Mouse (Mus musculus) forebrain, embryonic 10.5 days (tissue): ENCODE data around the gene Slc25a17. TPM values are rescaled to one million over a fixed set of nuclear protein-coding genes. Genes with fewer than 3 reads are reported as not detected.

ENCODE experiments used
- DNase-seq: peaks from one replicate; pipeline ENCODE4 v3.0.0-alpha.2; 2017; ENCODE audit warnings: low spot score; ENCODE audit errors: extremely low spot score
- H3K27ac ChIP-seq: fragments of 300-500 bp; sonication (generic); 2 replicates; pipeline ENCODE4 v1.5.1; 2016; ENCODE audit warnings: mild to moderate bottlenecking
- H3K27me3 ChIP-seq: fragments of 300-500 bp; sonication (generic); 2 replicates; pipeline ENCODE4 v1.6.1; 2016; ENCODE audit warnings: mild to moderate bottlenecking; ENCODE audit not compliant: poor library complexity, severe bottlenecking
- H3K36me3 ChIP-seq: fragments of 300-500 bp; sonication (generic); replicated peaks from 2 replicates; pipeline ENCODE4 v1.6.1; 2016; ENCODE audit warnings: mild to moderate bottlenecking, moderate library complexity
- H3K4me1 ChIP-seq: fragments of 300-500 bp; sonication (generic); 2 replicates; pipeline ENCODE4 v1.6.1; 2016
- H3K4me3 ChIP-seq: fragments of 300-500 bp; sonication (generic); 2 replicates; pipeline ENCODE4 v1.5.1; 2016; ENCODE audit warnings: mild to moderate bottlenecking, moderate library complexity
- H3K9me3 ChIP-seq: fragments of 300-500 bp; sonication (generic); 2 replicates; pipeline ENCODE4 v1.6.1; 2016; ENCODE audit warnings: mild to moderate bottlenecking, moderate library complexity
- WGBS: fragments of 180-500 bp; shearing (Covaris S2); methylation state at CpG from one replicate; pipeline ENCODE4 v1.1.7; 2016; 5-methylcytosine and 5-hydroxymethylcytosine counted together
- polyA plus RNA-seq: library from polyadenylated mRNA; unstranded; fragments of >200 nt; fragmentation: Nextera tagmentation; extraction: Ambion mirVana; gene quantifications from 2 replicates; pipeline ENCODE4 v1.2.1, GENCODE M21; 2016

Slc25a17 gene
- polyA plus RNA-seq, 1 experiment from 2014 or later: 83.3 TPM

GRCm38 (mm10) chr15:81347466-81347865 is 13.1 kb downstream of the Slc25a17 start:
- Histone ChIP-seq H3K9me3 (no peaks in the 10 kb centered on the region), H3K36me3 (peaks cover 23% of the 10 kb centered on the region), H3K27me3 (no peaks in the 10 kb centered on the region), H3K27ac (no peak overlapping the region), H3K4me3 (no peak overlapping the region), H3K4me1 (no peaks in the 10 kb centered on the region)
- no peak for DNase-seq
- 90% methylated on average over 2 of the region's 2 CpGs for WGBS

DNA sequence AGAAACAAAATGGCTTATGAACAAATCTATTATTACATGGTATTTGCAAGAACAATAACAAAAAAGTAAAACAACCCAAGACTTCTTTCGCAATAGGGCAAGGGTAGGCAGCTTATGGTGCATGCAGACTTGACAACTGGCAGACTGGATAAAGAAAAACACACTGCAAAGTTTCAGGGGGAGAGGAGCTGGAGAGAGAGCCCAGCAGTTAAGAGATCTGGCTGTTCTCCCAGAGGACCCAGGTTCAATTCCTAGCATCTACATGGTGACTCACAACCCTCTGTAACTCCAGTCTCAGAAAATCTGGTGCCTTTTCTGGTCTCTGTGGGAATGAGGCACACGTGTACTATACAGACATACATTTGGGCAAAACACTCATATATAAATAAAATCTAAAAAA is 19.2 kb downstream of the Slc25a17 start:
- Histone ChIP-seq H3K4me3 (no peak overlapping the region), H3K9me3 (no peaks in the 10 kb centered on the region), H3K27me3 (no peaks in the 10 kb centered on the region), H3K27ac (no peak overlapping the region), H3K4me1 (no peaks in the 10 kb centered on the region), H3K36me3 (peaks cover 63% of the 10 kb centered on the region)
- DNase-seq: no peak
- 94% methylated on average over 2 of the region's 2 CpGs for WGBS

- H3K36me3 ChIP-seq: peaks cover 79% of the 10 kb centered on the region
- no peaks in the 10 kb centered on the region for H3K9me3 ChIP-seq
- no peak overlapping the region for H3K27ac ChIP-seq
- H3K4me1 ChIP-seq: no peaks in the 10 kb centered on the region
- H3K27me3 ChIP-seq: no peaks in the 10 kb centered on the region
- no peak overlapping the region for H3K4me3 ChIP-seq
- 97% methylated on average over 3 of the region's 3 CpGs for WGBS
- no peak for DNase-seq
Observed at GRCm38 (mm10) chr15:81339158-81339557, 21.5 kb downstream of the Slc25a17 start.

DNA sequence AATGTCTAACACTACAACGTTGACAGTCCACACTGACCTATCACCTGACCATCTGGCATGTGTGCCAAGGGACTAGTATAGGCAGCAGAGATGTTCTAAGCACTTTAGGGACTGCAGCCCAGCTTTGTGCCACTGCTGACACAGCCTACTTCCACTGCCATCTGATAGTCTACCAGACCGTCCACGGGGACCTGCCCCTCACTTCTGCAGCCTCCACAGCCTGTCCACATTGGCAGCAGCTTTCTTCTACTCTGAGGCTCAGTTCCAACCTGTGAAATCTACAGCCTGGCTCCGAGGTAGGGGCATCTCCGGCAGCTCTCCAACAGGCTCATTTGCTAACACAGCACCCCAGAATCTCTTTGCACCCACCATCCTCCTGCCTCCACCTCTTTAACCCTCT is 24.1 kb downstream of the Slc25a17 start:
- WGBS: 98% methylated on average over 5 of the region's 5 CpGs
- H3K4me3 ChIP-seq: no peak overlapping the region
- H3K36me3 ChIP-seq: peaks cover 88% of the 10 kb centered on the region

DNA sequence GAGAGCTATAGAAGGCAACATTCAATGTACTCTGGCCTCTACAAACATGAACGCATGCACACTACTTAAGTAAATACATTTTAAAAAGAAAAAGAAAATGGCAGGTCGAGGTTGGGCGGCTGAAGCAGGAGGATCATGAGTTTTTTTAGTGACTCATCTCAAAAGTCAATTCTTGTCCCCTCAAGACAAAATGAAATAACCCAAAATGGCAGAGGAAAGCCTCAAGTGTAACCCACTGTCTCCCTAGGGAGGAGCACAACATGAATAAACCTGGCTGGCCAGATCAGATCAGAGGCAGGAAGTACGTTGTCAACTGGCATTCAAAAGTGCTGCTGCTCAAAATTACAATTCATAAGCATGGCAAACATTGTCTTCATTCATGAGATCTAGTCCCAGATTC is 28.1 kb downstream of the Slc25a17 start:
- DNase-seq: no peak
- H3K9me3 ChIP-seq: no peaks in the 10 kb centered on the region
- H3K27ac ChIP-seq: no peak overlapping the region
- H3K4me3 ChIP-seq: no peak overlapping the region
- H3K27me3 ChIP-seq: no peaks in the 10 kb centered on the region
- 93% methylated on average over 4 of the region's 4 CpGs for WGBS
- peaks cover 85% of the 10 kb centered on the region for H3K36me3 ChIP-seq
- H3K4me1 ChIP-seq: peaks cover 13% of the 10 kb centered on the region; the same call in 1 of the 2 replicates

More for the DNA sequence above, 24.1 kb downstream of the Slc25a17 start:
- Histone ChIP-seq H3K4me1 (no peaks in the 10 kb centered on the region), H3K27ac (no peak overlapping the region), H3K9me3 (no peaks in the 10 kb centered on the region), H3K27me3 (no peaks in the 10 kb centered on the region)
- DNase-seq: no peak

DNA sequence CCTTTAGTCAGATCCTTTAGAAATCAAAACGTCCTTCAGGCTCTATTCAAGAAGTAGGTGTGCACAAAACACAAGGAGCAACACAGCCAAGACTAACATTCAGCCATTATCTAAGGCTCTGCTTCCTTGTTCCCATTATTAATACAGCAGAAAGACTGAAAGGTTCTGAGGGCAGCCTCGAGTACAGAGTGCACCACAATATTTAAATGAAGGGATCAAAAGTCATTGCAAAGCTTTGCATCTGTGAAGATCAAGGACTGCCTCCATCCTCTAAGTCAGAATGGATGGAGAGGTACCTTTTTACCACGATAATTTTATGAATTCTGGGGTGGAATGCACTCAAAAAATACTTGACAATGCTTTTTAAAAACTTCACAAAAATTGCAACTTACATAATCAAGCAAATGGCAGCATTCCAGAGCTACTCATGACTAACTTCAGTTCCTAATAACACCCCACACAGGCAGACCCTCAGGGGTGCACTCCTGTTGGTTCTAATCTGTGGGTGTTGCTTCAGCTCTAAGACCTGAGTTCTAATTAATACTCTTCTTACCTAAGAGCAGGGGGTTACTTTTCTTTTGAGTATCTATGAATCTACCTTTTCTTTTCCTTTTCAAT is 29.7 kb downstream of the Slc25a17 start:
- H3K27ac ChIP-seq: no peak overlapping the region
- peaks cover 13% of the 10 kb centered on the region; the same call in 1 of the 2 replicates for H3K4me1 ChIP-seq
- 74% methylated on average over 3 of the region's 3 CpGs for WGBS
- H3K36me3 ChIP-seq: peaks cover 85% of the 10 kb centered on the region
- H3K9me3 ChIP-seq: no peaks in the 10 kb centered on the region
- no peaks in the 10 kb centered on the region for H3K27me3 ChIP-seq
- no peak for DNase-seq
- no peak overlapping the region for H3K4me3 ChIP-seq

DNA sequence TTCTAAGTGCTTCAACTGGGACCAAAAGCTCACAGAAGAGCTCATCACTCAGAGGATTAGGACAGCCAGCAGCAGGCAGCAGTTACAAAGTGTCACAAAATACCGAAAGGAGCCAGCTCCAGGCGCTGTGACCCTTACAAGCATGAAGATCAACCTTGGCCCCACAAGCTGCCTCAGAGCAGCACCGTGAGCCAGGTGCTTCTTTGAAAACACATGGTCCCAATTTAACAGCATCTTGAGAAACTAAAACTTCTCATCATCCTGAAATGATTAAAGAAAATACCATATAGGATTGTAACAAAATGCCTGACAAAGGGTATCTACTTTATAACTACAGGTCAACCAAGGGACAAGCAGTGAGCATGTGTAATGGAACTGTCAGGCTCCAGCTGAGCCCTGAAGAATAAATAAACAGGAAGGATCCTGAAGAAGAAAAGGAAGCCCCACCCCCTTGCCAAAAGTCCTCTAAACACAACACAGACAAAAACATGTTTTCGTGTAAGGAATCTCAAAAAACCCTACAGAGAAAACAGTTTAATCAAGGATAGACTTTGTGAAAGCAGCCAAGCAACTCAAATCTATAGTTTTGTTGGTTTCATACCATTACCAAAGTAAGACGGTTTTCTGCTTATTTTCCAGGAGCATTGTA is 30.8 kb downstream of the Slc25a17 start:
- H3K4me3 ChIP-seq: no peak overlapping the region
- no peak for DNase-seq
- H3K9me3 ChIP-seq: no peaks in the 10 kb centered on the region
- H3K27ac ChIP-seq: no peak overlapping the region
- WGBS: 72% methylated on average over 5 of the region's 5 CpGs
- H3K27me3 ChIP-seq: no peaks in the 10 kb centered on the region
- H3K36me3 ChIP-seq: peaks cover 85% of the 10 kb centered on the region
- peaks cover 13% of the 10 kb centered on the region; the same call in 1 of the 2 replicates for H3K4me1 ChIP-seq

GRCm38 (mm10) chr15:81327501-81327900 is 33.1 kb downstream of the Slc25a17 start:
- H3K36me3 ChIP-seq: peaks cover 79% of the 10 kb centered on the region
- H3K27me3 ChIP-seq: no peaks in the 10 kb centered on the region
- H3K4me1 ChIP-seq: peaks cover 13% of the 10 kb centered on the region; the same call in 1 of the 2 replicates
- WGBS: 91% methylated on average over 7 of the region's 7 CpGs
- no peak for DNase-seq
- no peak overlapping the region for H3K4me3 ChIP-seq
- H3K9me3 ChIP-seq: no peaks in the 10 kb centered on the region
- no peak overlapping the region for H3K27ac ChIP-seq

DNA sequence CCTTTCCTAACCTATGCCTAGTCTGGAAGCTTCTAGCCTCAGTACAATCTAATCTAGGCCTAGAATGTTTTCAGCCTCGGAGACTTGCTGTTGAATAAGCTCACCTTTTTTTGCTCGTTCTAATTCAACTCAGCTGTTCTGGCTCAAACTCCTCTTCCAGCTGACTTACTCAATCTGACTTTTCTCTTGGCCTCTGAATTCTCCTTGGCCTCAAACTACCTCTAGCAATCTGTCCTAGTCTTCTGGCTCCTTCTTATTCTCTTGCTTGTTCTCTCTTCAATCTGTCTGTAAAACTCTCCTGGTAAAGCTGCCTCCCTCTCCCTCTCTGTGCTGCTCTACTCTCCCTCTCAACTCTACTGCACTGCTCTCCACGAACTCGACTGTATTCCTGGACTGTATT is 35.6 kb downstream of the Slc25a17 start:
- H3K27me3 ChIP-seq: no peaks in the 10 kb centered on the region
- WGBS: 80% methylated on average over 4 of the region's 4 CpGs
- no peaks in the 10 kb centered on the region for H3K9me3 ChIP-seq
- H3K36me3 ChIP-seq: peaks cover 87% of the 10 kb centered on the region
- no peak for DNase-seq
- H3K4me3 ChIP-seq: no peak overlapping the region
- peaks cover 6% of the 10 kb centered on the region; the same call in 1 of the 2 replicates for H3K4me1 ChIP-seq
- no peak overlapping the region for H3K27ac ChIP-seq

DNA sequence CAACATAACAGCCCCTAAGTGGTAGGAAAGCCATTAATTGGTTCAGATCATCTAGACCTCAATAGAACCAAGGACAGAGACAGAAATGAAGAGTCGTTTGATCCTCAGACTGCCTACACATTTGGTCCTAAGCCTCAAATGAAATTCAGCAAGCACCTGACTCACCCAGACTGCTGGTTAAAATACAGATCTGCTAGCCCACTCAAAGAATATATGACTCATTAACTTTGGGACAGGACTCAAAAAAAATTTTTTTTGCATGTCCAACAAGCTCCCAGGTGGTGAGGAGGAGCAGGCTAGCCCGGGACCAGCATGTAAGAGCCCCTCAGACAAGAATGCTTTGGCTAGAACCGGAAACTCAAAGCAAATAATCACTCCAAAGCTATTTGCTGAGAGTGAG is 40.5 kb downstream of the Slc25a17 start:
- Histone ChIP-seq H3K4me3 (no peak overlapping the region), H3K27ac (no peak overlapping the region), H3K36me3 (peaks cover 87% of the 10 kb centered on the region), H3K4me1 (no peaks in the 10 kb centered on the region), H3K27me3 (no peaks in the 10 kb centered on the region), H3K9me3 (peaks cover 3% of the 10 kb centered on the region; the same call in 1 of the 2 replicates)
- 92% methylated on average over 3 of the region's 3 CpGs for WGBS
- no peak for DNase-seq

GRCm38 (mm10) chr15:81319462-81319861 is 41.1 kb downstream of the Slc25a17 start:
- Histone ChIP-seq H3K27ac (no peak overlapping the region), H3K36me3 (peaks cover 80% of the 10 kb centered on the region), H3K4me1 (no peaks in the 10 kb centered on the region), H3K4me3 (no peak overlapping the region), H3K27me3 (no peaks in the 10 kb centered on the region), H3K9me3 (peaks cover 3% of the 10 kb centered on the region; the same call in 1 of the 2 replicates)
- WGBS: 89% methylated on average over 9 of the region's 9 CpGs
- DNase-seq: no peak

DNA sequence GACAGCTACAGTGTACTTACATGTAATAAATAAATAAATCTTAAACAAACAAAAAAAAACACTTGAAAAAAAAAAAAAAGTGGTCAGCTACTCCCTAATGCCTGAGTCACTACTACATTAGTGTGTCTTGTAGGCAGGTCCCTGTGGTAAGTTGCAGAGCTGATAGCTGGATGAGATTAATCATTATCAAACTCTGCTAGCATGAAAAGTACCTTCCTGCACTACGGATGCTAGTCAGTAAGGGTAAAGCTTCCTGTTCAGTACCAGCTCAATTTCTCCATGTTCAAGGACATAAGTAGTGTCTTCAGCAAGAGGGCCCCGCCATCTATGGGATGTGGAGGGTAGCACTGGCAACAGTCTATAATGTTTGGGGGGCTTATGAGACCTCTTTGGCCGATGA is 46.7 kb downstream of the Slc25a17 start:
- peaks cover 3% of the 10 kb centered on the region; the same call in 1 of the 2 replicates for H3K9me3 ChIP-seq
- peaks cover 36% of the 10 kb centered on the region for H3K36me3 ChIP-seq
- no peak for DNase-seq
- H3K4me3 ChIP-seq: no peak overlapping the region
- 99% methylated on average over 3 of the region's 3 CpGs for WGBS
- H3K27me3 ChIP-seq: no peaks in the 10 kb centered on the region
- peaks cover 8% of the 10 kb centered on the region for H3K4me1 ChIP-seq
- H3K27ac ChIP-seq: no peak overlapping the region

- H3K27me3 ChIP-seq: no peaks in the 10 kb centered on the region
- H3K9me3 ChIP-seq: no peaks in the 10 kb centered on the region
- H3K27ac ChIP-seq: no peak overlapping the region
- no peak for DNase-seq
- 71% methylated on average over 6 of the region's 6 CpGs for WGBS
- peaks cover 8% of the 10 kb centered on the region for H3K4me1 ChIP-seq
- no peak overlapping the region for H3K4me3 ChIP-seq
- H3K36me3 ChIP-seq: peaks cover 7% of the 10 kb centered on the region
Observed at GRCm38 (mm10) chr15:81311026-81311425, 49.6 kb downstream of the Slc25a17 start.
